Mouse (Mus musculus) c-Kit-negative CD71-positive TER-119-positive erythroid progenitor cells, embryonic 14.5 days (primary cell): ENCODE measurements around the gene C2.
"Not testable (repeated sequence)": the region's sequence is repeated elsewhere in the genome, so short reads cannot be mapped to it uniquely, and the experiment has no call there.

Experiments used
- DNase-seq: peaks from one replicate; pipeline ENCODE4 v3.0.0-alpha.2; 2013; ENCODE audit warnings: low read depth, low spot score

C2 gene

GRCm38 (mm10) chr17:34836155-34836855, 61.8 kb downstream of the C2 start:
- DNase-seq: no peak

- DNase-seq: not testable (repeated sequence)
These were observed 67.3 kb downstream of the C2 start for GRCm38 (mm10) chr17:34830776-34831175.

GRCm38 (mm10) chr17:34814818-34815370, 83.2 kb downstream of the C2 start:
- no peak for DNase-seq

GRCm38 (mm10) chr17:34813747-34814146, 84.3 kb downstream of the C2 start:
- DNase-seq: not testable (repeated sequence)
